Mouse (Mus musculus): ENCODE results near the gene Zmynd8.

The Zmynd8 gene

DNA sequence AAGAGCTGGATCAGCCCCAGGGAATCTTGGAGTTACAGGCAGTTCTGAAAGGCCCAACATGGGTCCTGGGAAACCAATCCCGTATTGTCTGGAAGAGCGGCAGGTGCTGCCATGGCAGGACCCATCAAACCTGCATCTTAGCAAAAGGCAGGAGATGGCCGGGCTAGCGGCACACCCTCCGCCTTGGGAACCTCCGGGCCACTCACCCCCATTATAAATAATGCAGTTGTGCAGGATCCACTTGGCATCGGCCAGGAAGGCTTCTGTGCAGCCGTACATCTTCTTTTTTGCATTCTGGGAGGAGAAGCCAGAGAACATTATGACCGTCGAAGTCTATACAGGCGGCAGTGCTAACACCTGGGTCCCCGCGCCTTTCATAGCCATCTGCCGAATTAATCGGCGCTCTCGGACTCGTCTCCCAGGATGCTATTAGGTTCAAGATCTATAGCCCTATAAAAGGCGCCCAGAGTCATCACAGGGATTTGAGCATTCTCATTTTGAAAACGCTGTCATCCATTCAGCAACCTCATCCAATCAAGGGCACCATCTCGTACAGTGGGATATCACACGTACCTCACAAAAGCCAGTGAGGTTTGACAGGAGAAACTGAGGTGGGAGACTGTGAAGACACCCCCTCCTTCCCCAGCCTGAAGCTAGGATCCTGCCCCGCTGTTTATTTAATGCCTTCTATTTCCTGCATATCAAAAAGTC, 60.1 kb downstream of the Zmynd8 start:
- no peak for DNase-seq (ENCODE audit: low read depth in 2 of 2, low spot score in 2 of 2)

DNA sequence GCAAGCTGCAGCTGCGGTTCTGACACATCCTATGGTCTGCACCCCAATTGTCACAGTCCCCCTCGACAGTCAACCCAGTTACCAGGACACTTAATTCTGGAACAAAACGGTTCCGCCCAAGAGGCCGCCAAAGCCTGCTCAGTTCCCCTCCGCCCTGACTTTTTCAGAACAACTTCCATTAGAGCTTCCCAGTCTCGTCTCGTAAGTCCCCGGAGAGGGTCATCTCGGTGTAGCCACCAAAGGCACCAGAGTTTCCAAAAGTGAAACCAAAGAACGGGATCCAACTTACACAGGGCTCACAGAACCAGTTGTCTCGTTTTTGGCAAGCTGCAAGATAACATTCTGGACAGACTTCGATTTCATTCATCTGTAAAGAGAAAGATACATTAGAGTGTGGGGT, 64.2 kb downstream of the Zmynd8 start:
- no peak for DNase-seq (ENCODE audit: low read depth in 2 of 2, low spot score in 2 of 2)

DNA sequence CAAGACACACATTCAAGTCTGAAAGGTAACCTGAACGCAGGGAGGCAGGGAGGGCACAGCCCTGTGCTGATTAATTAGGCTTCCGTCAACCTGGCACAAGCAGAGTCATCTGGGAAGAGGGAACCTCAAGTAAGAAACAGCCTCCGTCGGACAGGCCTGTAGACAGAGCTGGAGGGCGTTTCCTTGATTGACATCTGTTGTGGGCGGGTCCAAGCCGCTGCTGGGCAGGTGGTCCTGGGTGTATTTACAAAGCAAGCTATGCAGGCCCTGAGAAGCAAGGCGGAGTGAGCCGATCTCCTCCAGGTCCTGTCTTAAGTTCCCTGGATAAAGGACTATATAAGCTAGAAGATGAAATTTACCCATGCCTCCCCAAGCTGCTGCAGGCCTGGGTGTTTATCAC, 65.3 kb downstream of the Zmynd8 start:
- no peak for DNase-seq (ENCODE audit: low read depth in 2 of 2, low spot score in 2 of 2)

DNA sequence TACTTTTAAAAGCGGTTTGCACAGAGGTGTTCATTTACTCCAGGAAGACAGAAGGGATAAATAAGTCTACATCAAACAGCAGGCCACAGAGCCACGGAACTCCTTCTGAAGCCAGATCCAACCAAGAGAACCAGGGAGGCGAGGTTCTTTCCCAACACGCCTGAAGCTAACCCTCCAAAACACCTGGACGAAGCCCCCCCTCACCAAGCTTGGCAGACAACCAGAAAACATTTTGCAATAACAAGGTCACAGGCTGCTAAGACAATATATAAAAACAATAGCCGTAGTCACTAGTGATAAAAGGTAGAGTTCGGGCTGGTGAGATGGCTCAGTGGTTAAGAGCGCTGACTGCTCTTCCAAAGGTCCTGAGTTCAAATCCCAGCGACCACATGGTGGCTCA, 66.1 kb downstream of the Zmynd8 start:
- no peak for DNase-seq (ENCODE audit: low read depth in 2 of 2, low spot score in 2 of 2)

DNA sequence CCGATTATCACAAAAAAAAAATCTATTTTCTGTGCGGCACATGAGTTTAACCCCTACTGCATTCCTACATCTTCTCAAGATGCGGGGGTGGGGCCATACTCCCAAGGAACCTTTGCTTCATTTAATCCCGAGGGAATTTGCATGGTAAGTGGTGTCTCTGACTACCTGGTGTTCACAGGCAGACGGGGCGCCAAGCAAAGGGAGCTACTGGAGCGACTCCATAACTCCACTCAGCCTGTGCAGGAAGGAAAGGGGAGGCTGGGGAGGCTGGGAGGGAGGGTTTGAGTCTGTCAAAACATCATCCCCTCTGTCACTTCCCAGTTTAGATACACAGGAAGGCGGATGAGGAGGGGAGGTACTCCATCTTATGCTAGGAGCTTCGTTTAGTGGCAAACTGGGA, 66.5 kb downstream of the Zmynd8 start:
- DNase-seq (ENCODE audit: low read depth in 2 of 2, low spot score in 2 of 2), result no peak

DNA sequence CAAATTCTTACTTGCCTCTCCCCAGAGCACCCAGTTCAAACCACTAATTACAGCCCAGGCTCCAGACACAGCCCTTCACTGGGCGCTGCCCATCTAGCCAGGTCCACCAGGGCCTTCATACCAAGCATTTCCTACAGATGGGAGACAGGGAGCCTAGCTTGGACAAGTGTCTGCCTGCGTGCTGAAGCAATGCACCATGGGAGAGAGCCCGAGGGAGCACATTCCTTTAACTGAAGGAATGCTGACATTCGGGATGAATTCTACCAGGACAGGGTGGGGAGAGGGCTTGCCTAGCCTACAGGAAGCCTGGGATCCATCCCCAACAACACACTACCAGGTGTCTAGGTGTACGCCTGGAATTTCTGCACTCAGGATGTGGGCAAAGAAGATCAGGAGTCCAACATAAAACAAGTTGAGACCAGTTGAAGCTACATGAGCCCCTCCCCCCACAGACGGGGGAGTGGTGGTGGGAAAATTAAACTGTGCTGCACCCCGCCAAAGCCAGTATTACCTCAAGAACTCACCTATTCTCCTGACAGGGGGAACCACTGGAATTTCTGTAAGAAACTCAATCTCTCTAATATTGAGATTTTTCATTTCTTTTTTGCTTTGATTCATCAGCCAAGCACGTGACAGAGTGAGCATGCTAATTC, 67.1 kb downstream of the Zmynd8 start:
- DNase-seq (ENCODE audit: low read depth in 2 of 2, low spot score in 2 of 2), result no peak

DNA sequence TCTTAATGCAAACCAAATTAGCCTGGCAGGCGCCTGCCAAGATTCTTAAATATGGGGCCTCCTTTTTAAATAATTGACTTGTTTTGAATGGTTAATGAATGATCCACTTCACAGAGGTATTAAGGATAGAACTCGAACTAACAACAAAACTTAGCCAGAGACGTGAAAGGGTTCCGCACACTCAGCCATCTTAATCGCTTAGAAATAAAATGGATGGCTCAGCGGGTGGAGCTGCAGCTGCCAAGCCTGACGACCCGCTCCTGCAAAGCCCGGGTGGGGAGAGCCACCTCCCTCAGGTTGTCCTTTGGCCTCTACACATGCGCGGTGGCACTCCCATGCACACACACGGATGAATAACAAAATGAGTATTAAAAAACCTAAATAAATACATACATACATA, 70.0 kb downstream of the Zmynd8 start:
- no peak for DNase-seq (ENCODE audit: low read depth in 2 of 2, low spot score in 2 of 2)

DNA sequence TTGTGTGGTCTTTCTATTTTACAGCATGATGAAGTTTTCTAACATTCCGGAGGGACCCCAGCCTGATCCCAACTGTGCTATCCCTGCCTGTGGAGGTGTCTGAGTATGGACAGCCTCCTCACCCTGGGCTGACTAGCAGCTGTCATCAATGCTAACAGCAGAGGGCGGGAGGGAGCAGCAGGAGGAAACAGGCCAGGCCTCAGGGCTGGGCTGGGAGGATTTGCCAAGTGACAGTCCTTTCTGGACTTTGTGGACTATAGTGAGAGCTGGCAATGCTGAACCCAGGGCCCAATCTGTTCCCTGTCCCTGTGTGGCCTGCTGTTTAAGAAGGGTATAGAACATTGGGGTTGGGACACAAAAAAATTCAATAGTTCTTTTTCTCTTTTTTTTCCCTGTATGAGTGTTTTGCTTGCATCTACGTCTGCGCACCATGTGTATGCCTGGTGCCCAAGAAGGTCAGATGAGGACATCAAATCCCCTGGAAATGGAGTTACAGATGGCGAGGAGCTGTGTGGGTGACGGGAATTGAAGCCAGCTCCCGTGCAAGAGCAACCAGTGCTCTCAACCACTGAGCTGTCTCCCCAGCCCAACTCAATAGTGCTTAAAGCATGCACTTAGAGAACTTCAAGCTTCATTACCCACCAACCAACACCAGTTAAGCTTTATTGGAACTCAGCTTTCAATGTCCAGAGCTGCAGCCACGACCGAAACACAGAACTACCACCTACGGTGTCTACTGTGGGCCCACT, 72.7 kb downstream of the Zmynd8 start:
- DNase-seq (ENCODE audit: low read depth in 2 of 2, low spot score in 2 of 2), result peak in 1 of 2 experiments; percentile 18

DNA sequence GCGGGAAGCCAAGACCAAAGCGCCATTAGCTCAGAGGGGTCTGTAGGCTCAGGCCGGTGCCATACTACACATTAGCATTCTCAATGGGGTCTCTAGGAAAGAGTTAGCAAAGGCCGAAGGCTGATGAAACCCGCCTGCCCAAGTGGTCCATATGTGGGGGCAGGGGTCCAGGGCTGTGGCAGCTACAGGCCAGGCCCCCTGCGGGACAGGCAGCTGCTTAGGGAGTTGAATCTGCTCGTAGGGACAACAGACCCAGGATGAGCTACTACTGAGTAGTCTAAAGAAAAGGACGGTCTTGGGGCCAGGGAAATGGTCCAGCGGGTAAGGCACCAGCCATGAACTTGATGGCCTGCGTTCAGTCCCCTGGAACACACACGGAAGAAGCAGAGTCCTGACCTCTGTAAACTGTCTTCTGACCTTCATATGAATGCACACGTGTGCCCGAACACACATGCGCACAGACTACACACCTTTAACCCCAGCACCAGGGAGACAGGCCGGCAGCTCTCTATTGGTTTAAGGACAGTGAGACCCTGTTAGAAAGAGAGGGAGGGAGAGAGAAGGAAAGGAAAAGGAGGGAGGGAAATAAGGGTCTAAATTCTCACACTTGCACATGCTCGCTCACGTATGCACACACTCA, 73.4 kb downstream of the Zmynd8 start:
- no peak for DNase-seq (ENCODE audit: low read depth in 2 of 2, low spot score in 2 of 2)

DNA sequence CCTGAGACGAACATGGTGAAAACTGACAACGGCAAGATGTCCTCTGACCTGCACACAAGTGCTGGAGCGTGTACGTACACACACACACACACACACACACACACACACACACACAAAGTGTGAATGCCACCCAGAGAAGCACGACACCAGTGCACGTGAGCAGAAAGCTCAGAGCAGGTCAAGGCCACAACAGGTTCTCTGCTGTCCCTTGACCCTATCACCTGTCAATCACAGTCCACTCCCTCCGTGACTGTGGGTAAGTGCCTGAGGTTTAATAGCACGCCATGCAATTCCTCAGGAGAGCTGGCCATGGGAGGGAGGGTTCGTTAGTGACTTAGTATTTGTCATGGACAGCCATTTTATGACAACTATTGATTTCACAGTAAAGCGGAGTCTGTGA, 74.0 kb downstream of the Zmynd8 start:
- DNase-seq (ENCODE audit: low read depth in 2 of 2, low spot score in 2 of 2), result no peak

DNA sequence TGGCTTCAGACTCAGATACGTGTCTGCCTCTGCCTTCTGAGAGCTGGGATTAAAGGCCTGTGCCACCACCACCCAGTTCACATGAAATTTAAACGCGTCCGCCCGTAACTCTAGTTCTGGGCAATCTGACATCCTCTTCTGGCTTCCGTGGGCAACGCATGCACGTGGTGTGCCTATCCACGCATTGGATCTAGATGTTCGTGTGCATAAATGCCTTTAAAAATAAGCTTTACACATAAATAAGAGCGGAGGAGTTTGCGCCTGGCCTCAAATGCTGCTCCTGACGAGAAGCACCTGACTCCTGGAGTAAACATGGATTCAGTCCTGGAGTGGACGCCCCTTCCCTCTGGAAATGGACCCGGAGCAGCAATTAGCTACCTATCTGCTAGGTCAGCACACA, 76.3 kb downstream of the Zmynd8 start:
- DNase-seq (ENCODE audit: low read depth in 2 of 2, low spot score in 2 of 2), result no peak

DNA sequence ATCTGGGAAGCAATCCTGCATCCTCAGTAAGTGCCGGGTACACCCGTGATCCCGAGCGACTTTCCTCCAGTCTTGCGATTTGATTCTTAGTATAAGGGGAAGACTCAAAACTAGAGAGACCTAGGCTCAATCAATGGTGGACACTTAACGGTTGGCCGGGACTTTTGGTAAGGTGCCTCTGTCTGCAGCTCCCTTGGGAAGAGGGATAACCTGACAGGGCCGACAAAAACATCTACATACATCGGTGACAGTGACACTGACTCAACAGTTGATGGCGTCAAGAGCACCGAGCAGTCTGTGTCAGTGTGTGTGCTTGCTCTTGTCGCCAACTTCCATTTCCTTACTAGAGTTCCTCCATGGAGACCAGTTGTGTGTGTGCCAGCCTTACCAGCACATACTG, 77.1 kb downstream of the Zmynd8 start:
- DNase-seq (ENCODE audit: low read depth in 2 of 2, low spot score in 2 of 2), result no peak

DNA sequence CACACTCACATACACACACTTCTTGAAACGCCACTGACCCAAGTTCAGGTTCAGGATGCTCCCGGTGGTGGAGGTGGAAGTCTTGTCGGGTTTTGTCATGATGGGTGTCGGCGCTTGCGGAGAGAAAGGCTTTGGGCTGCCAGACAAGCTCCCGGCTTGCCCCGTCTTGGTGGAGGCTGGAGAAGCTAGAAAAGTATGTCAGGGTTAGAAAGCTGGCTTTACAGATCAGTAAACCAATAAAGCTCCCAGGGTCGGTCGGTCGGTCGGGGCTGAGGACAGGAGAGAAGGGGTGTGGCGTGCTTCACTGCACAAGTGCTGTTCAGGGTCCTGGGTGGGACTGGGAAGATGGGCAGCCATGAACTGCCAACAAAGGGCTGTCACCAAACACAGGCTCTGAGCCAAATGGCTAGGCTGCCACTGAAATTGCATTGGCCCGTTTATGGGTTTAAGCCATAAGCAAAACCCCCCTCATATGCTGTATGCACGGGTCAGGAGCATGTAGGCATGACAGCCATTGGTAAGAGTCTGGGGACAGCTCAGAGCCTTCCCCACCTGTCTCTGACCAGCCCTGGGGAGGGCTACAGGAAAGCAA, 78.2 kb downstream of the Zmynd8 start:
- no peak for DNase-seq (ENCODE audit: low read depth in 2 of 2, low spot score in 2 of 2)

DNA sequence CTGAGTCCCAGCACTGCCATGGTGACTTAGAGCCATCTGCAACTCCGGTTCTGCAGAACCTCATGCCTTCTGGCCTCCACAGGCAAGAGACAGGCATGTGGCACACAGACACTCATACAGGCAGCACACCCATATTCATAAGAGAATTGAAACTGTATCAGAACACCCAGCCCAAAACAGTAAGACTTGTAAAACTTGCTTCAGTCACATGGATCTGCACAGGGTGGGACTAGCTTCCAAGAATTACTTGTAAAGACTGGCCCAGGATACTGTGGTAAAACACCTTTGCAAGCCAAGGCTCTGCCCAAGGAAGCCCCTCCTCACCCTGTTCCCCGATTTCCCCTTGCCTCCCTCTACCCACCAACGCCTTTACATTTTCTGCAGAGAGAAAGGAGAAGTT, 78.7 kb downstream of the Zmynd8 start:
- no peak for DNase-seq (ENCODE audit: low read depth in 2 of 2, low spot score in 2 of 2)

DNA sequence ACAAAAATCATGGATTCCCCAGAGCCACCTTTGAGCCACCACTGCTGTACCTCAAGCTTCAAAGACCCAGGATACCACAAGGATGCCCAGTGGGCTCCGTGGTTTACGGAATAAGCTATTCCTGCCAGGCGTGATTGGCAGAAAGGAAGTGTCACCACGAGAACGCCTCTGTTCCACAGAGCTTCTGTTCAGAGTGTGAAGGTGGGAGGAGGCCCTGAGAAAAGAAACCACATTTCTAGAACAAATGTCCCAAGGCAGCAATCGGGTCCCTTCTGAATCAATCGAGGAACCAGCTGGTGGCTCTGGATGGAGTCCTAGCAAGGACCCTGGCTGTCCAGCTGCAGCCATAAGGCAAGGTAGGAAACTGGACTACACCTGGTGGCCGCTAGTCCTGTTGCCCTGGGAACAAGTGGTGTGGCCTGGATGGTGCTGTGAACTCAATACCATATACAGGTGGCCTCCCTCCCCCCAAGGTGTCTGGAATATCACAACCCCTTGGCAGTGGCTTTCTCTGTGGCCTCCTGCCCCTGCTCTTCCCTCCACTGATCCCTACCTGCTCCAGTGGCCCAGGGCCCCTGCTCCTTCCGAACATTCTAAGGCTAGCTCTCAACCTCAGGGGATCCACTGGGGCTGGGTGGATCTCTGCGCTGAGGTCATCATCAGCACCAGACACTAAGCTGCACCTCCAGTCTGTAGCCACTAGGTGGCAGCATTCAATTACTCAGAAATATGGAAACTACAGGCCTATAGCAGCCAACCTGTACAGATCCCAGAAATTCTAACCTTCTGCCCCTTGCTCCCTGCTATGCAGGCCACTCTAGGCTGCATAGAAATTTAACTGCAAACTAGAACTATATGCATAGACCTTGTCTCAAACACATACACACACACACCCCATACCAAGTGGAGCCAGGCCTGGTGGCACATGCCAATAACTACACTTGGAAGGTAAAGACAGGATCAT, 79.5 kb downstream of the Zmynd8 start:
- peak; percentile 40 to 63 for DNase-seq (ENCODE audit: low read depth in 2 of 2, low spot score in 2 of 2)

DNA sequence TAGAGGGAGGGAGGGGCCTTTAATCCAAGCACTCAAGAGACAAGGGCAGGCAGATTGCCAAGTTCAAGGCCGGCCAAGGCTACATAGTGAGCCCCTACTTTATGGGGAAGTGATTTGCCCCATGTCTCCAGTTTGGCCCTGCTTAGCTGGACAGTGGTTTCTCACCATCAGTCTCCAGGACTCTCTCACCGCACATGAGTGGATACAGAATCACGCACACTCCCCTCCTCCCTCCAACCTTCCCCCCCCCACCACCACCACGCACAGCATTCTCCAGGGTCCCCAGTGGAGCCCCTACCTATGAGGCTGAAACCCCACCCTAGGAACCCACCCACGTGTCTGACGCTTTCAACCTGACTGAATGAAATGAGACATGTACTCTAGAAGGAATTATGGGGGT, 80.2 kb downstream of the Zmynd8 start:
- DNase-seq (ENCODE audit: low read depth in 2 of 2, low spot score in 2 of 2), result no peak

DNA sequence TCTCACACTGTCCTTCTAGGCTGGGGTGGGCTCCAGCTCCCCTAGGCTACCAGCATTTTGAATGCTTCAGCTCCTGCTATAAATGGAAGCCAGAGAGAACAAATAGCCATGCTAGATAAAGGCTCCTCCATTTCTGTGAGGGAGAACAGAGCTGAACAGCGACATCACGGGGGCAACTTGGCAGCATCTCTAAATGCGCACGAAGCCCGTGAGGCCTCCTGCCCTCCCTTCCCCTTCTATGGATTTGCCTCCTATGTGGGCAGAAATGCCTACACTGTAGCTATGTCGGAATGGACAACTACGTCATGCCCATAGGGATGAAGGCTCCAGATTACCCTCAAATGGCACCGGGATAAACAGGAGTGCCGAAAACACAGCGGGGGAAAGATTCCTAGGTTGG, 81.4 kb downstream of the Zmynd8 start:
- no peak for DNase-seq (ENCODE audit: low read depth in 2 of 2, low spot score in 2 of 2)

DNA sequence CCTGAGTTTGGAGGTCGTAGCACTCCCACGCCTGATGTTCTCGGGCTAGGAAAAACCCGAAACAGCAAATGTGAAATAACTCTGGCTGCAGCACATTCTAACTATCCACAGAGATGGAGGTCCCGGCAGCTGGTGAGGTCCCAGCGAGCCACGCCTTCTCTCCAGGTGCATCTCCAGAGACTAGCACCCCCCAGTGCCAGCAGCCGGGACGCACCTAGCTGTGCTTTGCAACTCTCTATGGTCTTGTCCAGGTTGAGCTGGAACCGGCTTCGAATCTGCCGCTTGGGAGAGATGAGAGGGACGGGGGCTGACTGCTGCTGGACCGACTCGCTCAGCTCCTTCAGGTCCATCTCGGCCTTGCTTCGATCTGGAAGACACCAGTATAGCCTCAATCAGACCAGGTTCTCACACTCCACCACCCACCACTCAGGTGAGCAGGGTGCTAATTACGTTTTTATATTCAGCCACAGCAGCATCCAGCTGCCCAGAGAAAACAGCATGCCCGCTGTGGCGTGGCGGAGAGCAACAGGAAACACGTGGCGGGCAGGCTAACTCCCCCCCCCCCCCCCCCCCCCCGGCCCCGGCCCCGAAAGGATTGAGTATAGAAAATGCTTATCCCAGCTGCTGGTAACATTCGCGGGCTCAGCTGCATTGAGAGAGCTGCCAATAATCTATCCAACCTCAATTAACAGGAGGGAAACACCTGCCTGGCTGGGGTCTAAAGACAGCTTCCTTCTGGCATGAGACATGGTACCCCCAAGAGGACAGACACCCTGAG, 83.5 kb downstream of the Zmynd8 start:
- DNase-seq (ENCODE audit: low read depth in 2 of 2, low spot score in 2 of 2), result no peak

DNA sequence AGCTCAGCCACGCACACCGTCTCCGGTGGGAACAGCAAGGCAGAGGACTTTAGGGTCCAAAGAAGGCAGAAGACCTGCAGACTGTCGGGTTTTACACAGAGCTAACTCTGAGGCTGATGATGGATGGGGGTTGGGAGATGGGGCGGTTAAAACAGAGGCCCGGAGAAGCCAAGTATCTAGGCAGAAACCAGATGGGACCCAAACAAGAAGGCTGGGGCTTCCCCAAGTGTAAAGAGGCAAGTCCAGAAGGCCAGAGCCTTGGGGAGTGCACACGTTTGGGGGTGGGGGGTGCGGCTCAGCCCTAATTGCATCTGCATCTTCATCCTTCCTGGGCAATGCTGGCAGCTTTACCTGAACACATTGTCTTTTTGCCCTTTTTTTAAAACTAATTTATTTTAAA, 85.9 kb downstream of the Zmynd8 start:
- DNase-seq (ENCODE audit: low read depth in 2 of 2, low spot score in 2 of 2), result no peak

DNA sequence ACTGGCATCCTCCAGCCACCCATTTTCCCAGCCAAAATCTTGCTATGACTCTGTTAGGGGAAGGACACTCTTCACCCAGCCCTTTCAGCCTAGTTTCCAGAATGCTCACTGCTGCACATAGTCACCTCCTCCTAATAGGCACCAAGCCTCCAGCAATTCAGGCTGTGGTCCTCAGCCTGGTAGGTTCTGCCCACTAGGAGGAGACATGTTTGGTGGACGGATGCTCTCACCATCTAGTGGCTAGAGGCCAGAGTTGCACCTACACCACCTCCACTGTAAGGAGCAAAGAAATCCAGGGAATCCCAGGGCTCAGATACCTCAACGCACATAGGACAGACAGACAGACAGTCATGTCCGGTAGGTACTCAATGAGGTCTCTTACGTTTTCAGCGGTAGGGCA, 87.3 kb downstream of the Zmynd8 start:
- peak; percentile 28 to 53 for DNase-seq (ENCODE audit: low read depth in 2 of 2, low spot score in 2 of 2)
